Mouse (Mus musculus) CD4-positive helper T cell, adult 2 months (primary cell): ENCODE results near the gene Ccdc116.
"Not testable (repeated sequence)": the region's sequence is repeated elsewhere in the genome, so short reads cannot be mapped to it uniquely, and the experiment has no call there.

ENCODE experiments used
- DNase-seq: peaks from one replicate; pipeline ENCODE4 v3.0.0-alpha.2; 2012; ENCODE audit warnings: low read depth, missing footprints, low spot score

Ccdc116 gene

DNA sequence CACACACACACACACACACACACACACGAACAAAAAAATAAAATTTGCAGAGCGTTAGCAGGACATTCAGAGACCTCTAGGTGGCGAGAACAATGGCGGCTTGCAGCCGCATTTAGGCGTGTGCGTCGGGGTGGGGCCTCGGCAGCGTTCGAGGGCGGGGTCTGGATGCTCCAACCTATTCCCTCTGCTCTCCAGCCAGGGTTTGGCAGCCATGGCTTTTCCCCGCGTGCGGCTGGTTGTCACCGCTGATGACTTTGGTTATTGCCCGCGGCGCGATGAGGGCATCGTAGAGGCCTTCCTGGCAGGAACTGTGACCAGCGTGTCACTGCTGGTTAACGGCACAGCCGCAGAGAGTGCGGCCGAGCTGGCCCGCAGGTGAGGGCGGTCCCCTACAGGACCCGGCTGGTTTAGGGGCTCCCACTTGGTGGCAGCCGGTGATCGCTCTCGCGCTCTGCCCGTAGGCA, at the start of gene Ccdc116:
Ccdc116 (minus strand) TSS at position 458 of the 464 bp plus-strand sequence.
- peak; percentile 91 for DNase-seq

DNA sequence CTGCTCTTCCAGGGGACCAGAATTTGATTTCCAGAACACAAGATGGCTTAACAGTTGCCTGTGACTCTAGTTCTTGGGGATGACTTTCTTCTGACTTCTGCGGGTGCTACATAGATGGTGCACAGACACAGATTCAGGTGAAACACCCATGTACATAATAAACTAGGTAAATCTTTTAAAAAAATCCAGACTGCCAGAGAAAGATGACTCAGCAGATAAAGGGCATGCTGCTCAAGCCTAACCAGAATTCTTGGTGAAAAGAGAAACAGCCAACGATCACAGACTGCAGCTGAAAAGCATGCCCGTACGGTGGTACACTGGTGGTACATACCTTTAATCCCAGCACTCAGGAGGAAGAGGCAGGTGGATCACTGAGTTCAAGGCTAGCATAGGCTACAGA, 46.8 kb upstream of the Ccdc116 start:
- no peak for DNase-seq

DNA sequence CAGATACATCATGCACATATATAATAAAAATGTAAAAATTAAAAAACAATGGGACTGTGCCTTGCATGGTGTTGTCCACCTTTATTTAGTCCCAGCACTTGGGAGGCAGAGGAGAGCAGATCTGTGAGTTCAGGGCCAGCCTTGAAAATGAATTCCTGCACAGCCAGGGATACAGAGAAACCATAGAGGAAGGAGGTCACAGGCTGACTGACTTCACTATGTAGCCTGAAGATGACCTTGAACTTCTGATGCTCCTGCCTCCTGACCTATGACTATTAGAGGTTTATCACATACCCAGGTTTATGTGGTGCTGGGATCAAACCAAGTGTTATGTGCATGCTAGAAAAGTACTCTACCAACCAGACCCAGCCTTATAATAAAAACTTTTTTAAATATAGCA, 38.4 kb upstream of the Ccdc116 start:
- no peak for DNase-seq

DNA sequence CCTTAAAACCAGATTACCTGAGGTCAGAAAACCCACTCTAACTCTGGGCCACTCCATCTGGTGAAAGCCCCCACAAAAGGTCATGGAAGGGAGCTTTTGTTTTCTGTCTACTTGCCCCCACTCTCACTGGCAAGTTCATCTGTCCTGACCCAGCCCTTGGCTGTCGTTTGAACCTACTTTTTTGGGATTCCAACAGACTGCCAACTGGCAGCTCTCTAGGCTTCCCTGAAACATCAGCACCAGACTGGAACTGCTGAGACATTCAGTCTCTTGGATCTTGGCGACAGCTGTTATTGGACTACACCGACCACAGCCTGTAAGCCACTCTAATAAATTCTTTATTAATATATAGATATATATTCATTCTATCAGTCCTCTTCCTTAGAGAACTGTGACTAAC, 36.0 kb upstream of the Ccdc116 start:
- DNase-seq = no peak

DNA sequence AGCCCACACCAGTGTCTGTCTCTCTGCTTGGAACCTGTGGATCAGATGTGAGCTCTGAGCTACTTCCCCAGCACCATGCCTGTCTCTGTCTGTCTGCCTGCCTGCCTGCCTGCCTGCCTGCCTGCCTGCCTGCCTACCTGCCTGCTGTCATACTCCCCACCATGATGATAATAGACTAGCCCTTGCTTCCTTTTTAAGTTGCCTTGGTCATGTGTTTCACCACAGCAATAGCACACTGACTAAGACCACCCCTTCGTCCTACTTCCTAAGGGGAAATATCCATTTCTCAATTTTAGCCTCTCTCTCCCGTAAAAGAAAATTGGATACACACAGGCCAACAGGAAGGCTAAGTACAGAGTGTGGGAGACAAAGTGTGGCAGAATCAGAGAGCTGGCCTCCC, 35.1 kb upstream of the Ccdc116 start:
- DNase-seq = no peak

DNA sequence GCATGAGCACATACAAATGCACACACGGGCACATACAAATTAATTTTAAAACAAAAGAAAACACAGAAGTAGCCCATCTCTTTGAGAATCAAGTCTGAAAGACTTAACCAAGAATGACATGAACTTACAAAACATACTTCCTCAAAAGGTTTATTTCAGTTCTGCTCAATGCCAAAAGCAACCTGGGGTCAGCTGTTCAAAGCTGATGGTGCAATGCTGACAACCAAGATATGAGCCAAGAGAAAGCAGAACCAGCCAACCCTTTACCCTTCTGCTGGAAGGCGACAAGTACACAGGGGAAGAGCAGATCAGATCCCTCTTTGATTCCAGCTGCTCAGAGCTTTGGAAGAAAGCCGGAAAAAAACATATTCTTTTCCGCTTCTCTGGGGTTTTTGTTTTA, 34.4 kb upstream of the Ccdc116 start:
- no peak for DNase-seq

DNA sequence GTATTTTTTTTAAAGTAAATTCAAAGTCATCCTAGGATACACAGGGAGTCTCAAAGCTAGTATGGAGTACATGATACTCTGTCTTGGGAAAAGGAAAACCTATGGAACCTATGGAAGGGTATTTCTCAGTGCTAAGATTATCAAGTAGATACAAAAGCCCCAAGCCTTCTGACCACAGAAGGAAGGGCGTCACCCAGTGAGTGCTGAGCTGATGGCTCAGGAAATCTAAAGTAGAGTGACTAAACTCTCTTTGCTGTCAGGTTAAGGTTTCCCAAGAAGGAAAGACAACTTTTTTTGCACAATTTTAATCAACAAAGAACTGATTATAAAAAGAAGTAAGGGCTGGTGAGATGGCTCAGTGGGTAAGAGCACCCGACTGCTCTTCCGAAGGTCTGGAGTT, 32.7 kb upstream of the Ccdc116 start:
- DNase-seq = peak; percentile 35

DNA sequence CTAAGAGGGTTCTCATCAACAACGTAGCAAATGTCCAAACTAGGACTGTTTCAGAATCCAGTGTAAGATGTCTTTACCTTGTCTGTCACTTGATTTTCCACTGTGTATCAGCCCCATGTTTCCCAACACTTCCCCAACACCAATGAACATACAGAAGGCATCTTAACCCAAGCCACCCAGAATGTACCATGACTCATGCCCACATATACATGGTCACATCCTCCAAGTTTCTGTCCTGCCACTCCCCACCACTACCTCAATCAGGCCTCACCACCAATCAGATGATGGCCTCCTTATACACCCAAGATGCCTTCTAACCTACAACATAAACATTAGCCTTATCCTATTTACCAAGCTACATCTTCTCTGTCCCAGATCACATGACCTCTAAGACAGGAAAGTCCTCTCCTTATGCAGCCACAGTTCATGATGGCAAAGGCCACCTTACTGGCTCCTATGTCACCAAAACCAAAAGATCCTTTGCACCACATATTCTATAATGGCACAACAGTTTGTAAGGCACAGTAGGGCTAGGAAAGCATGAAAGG, 30.7 kb upstream of the Ccdc116 start:
- DNase-seq = no peak

DNA sequence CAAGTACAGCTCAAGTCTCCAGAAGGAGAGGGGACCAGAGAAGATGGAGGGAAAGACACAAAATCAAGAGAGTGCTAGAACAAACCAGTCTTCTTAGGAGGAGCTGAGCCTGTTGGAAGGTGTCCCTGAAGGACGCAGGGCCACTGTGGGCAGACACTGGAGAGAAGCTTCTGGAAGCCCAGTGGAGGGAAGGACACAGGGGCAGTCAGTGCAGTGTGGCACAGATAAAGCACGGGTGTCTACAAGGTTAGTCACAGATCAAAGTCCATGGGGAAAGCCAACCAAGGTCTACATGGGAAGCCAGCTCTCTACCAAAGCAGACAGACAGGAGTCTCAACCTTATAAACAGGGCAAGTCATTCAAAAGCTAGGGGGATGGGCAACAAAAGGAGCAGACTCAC, 28.7 kb upstream of the Ccdc116 start:
- no peak for DNase-seq

DNA sequence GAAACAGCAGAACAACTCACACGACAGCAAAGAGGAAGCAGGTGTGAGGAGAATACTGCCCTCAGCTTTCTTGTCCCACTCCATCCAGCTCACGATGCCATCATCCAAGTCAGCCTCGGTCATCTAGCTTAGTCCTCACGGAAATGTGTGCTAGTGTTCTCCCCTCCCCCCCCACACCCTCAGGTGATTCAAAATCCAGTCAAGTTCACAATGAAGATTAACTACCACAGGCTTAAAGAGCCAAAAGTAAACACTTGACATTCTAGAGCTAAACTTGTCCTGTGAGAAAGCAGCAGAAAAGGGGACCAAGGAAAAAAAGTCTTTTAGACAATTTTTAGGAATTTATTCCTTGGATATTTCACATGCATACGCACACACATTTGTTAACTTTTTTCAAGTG, 21.0 kb upstream of the Ccdc116 start:
- no peak for DNase-seq

DNA sequence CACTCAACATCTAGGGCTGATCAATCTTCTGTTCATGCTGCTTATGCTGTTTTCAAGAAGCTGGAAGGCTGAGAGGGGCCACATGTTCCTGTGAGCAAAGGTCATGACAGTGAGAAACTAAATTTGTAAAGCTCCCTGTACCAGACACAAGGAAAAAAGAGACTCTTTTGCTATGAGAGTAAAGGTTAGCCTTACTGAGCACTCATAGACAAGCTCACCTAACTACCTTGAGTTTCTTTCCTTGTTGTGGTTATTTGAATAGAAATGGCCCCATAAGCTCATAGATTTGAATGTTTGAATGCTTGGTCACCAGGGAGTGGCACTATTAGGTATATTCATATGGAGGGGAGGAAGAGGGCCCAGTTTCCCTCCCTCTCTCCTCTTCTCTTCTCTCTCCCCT, 20.1 kb upstream of the Ccdc116 start:
- no peak for DNase-seq

DNA sequence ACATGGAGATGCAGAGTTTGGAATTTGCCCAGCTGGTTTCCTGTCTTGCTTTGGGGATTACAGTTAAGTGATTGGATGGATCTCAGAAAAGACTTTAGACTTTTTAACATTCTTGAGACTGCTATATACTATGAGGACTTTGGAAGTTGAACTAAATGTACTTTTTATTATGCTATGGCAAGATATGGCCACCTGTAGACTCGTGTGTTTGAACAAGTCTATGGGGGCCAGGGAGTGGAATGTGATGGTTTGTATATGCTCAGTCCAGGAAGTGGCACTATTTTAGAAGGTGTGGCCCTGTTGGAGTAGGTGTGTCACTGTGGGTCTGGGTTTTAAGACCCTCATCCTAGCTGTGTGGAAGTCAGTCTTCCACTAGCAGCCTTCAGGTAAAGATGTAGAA, 18.4 kb upstream of the Ccdc116 start:
- DNase-seq = not testable (repeated sequence)

DNA sequence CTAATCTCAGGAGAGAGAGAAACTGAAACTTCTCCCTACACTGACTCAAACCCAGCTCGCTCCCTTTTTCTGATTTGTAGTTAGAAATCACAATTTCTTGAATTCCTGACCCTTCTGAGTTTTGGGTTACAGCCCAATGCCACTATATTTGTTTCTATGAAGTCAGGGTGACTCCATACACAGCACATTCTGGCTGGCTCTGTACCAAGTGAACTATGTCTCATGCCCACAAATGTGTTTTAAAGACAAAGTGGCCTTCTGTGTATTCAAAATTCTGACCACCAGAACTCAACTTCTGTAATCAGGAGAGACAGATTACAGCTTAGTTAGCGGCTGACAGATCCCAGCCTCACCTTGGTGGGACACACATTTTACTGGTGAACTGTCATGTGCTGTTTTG, 7.3 kb upstream of the Ccdc116 start:
- DNase-seq = no peak

DNA sequence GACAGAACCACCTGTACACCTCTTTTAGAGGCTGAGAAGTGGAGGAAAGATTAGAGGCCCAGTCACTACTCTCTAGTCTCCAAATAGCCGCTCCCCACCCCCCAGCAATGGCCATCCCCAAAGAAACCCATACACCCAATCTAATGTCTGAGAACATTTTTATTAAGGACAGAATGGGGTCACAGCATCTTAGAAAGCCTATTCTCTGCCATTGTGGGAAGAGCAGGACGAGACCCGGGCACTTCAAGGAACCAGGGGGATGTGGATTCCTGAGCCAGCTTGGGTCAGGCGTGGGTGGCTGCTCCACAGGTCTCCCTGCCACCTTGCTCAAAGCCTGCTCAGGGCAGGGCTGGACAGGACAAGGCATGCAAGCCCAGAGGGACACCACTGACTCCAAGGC, 4.8 kb upstream of the Ccdc116 start:
- no peak for DNase-seq

DNA sequence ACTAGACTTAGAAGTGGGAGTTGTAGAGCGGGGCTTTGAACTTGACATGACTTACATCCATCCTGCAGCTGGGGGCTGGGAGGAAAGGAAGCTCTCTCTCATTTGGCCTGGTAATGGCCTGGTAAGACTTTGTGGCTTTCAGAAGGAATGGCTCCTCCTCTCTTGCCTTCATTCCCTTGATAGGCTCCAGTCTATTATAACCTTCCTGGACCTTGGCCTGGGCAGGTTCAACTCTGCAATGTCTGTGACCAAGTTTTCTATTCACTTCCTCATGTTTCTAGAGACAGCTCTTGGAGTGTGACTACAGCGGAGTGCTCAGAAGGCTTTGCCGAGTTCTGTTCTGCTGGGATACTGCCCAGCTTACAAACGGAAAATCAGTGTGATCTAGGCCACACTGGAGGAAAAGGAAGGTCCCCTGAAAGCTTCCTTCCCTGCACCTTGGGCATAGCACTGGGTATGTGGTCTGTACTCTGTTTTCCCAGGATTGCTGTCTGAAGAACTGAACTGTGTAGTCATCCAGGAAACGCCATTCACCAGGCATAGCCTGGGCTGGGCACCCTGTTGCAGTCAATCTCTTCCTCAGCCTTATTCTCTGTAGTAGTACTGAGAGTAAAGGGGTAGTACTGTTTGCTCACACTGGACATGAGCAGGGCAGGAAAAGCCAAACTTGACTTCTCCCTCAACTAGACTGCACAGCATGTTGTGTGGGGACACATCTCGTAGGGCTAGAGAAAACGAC, 3.7 kb upstream of the Ccdc116 start:
- DNase-seq = no peak

DNA sequence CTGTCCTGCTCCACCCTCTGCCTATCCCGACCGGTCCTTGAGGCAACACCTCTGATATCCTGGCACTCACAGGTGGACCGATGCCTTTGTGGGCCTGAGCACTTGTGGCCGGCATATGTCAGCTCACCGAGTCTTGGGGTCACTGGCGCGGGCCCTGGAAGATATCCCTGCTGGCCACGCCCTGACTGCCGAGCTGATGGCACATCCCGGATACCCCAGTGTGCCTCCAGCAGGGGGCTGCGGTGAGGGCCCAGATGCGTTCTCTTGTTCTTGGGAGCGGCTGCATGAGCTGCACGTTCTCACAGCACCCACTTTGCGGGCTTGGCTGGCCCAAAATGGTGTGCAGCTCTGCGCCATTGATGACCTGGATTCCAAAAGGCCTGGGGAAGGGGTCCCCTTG, 1.1 kb upstream of the Ccdc116 start:
- peak; percentile 32 for DNase-seq

DNA sequence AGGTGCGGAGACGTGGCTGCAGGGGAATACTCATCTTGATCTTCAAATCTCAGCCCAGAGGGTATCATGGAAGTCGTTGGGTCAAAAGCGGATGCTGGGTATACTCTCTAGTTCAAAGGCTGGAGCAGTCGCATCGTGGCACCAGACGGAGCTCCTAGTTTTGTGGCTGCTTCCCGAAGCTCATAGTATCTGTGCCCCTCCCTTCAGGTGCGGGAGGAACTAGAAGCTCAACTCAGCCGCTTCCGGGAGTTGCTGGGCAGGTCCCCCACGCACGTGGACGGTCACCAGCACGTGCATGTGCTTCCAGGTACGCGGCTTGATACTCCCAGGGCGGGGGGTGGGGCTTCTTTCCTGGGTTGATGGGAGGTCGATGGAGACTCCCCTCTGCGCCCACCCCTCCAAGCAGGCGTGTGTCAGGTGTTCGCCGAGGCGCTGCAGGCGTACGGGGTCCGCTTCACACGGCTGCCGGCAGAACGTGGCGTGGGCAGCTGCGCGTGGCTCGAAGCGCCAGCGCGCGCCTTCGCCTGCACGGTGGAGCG, 431 bp upstream of the Ccdc116 start:
- peak; percentile 70 for DNase-seq

DNA sequence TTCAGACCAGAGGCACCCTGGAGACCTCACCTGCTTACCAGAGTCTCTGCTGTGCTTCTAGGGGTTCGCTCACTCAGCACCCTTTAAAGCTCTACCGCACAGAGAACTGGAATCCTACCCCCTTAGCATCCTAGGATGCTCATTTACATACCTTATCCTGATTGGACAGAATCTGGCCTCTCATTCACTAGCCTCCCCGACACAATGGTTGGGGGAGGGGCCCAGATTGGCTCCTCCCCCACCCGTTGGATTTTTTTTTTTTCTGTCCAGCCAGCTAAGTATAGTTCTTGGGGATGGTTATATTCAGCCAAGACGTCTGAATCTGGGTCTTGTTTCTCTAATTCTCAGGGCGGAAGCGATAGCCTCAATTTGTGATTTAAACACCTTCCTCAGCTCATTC, 2.7 kb downstream of the Ccdc116 start, which contains the start of gene Ydjc:
Ydjc (plus strand) TSS at position 283 of the 400 bp plus-strand sequence.
- peak; percentile 23 for DNase-seq

DNA sequence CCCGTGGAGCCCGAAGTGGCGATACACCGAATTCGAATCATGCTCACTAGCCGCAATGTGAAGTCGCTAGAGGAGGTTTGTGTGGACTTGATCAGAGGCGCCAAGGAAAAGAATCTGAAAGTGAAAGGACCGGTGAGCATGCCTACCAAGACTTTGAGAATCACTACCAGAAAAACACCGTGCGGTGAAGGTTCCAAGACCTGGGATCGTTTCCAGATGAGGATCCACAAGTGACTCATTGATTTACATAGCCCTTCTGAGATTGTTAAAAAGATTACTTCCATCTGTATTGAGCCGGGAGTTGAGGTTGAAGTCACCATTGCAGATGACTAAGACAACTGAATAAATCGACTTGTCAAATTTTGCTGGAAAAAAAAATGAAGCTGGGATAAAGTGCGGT, 9.7 kb downstream of the Ccdc116 start:
- no peak for DNase-seq

DNA sequence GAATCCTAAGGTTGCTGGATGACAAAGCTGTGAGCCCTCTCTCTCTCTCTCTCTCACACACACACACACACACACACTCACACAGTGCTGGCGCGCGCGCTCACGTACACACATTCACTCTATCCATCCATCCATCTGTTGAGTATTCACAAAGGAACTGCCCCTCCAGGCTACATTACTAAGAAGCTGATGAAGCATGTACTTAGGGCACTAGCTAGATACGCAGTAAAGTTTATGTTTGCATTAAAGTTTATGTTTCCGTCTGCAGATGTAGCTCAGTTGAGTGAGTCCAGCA, 14.2 kb downstream of the Ccdc116 start:
- peak; percentile 20 for DNase-seq

DNA sequence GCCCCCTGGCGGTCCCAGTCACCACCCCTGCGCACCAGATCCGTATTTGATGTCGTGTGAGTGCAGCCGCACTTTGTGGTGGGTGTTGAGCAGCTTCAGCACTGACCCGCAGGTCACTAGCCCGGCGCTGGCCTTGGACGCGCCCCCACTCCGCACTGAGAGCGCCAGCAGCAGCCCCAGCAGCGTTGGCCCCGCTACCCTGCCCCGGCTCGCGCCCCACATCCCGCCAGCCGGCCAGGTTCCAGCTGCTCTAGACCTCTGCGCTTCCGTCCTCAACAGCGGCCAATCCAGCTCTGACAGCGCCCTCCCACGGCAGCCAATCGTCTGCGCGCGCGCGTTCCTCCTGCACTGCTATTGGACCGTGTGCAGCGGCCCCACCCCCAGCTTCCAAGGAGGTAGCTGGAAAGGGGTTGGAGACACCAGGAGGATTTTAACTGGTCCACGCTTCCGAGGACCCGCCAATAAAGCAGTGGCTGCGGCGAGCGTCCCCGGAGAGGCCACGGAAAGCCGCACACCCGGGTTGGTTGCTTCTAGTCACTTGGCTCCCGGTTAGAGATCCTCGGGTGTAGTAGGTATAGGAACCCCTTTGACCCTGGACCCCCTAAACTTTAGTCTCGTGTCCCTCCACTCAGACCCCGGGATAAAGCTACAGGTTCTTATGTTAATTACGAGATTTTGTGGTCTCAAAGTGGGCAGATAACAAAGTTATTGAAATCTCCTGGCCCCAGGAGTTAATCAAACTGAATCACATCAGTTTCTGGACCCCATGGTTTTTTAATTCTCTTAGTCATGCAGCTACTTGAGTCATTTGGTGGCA, 14.7 kb downstream of the Ccdc116 start, which contains the start of gene Sdf2l1:
Sdf2l1 (minus strand) TSS at position 295 of the 817 bp plus-strand sequence.
- peak; percentile 95 for DNase-seq
